Mouse (Mus musculus): ENCODE measurements around the gene Klf2. TPM values are rescaled to one million over a fixed set of nuclear protein-coding genes. Genes with fewer than 3 reads are reported as not detected.

Gene Klf2
- total RNA-seq, 4 experiments from 2014 or later = 10.9 to 16.5 (median 13.2) TPM

- no peak for DNase-seq (ENCODE audit: low spot score in 2 of 2)
Measured at GRCm38 (mm10) chr8:72333429-72334143, 14.8 kb downstream of the Klf2 start.

DNA sequence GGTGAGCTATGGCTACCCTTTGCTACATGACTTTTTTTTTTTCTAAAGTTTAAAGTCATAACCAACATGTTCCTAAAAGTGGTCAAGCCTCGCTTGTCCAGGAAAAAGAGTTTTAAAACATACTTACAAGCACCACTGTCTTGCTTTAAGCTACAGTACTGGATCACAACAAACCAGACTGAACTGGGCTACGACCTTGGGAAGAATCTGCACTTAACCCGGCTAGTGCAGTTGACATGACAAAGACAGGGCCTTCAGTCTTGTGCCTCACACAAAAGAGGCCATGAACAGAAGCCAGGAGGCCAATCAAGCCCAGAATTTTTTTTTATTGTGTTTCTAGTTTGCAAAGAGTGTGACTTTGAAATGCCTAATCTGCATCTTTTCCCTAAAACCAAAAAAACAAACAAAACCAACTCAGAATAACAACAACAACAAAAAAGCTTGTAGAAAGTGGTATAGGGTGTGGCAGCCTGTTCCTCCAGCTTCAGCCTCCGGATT lies 15.4 kb downstream of the Klf2 start:
- no peak for DNase-seq (ENCODE audit: low spot score in 2 of 2)

GRCm38 (mm10) chr8:72336273-72336672 lies 17.4 kb downstream of the Klf2 start:
- DNase-seq (ENCODE audit: low spot score in 2 of 2) = no peak

DNA sequence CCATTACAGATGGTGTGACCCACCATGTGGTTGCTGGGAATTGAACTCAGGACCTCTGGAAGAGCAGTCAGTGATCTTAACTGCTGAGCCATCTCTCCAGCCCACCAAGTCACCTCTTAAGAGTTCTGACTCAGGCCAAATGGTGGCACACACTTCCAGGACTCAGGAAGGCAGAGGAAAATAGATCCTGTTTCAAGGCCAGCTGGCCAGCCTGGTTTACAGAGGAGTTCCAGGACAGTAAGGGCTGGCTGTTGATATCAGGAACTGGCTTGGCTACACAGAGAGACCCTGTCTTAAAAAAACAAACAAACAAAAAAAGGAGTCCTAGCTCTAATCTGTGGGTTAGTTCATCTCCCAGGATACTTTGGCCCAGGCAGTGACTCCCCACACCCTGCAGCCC lies 18.2 kb downstream of the Klf2 start:
- DNase-seq (ENCODE audit: low spot score in 2 of 2) = no peak

GRCm38 (mm10) chr8:72342556-72343300 lies 23.9 kb downstream of the Klf2 start:
- DNase-seq (ENCODE audit: low spot score in 2 of 2) = no peak

- DNase-seq (ENCODE audit: low spot score in 2 of 2) = no peak
Measured at GRCm38 (mm10) chr8:72343725-72344124, 24.9 kb downstream of the Klf2 start.

DNA sequence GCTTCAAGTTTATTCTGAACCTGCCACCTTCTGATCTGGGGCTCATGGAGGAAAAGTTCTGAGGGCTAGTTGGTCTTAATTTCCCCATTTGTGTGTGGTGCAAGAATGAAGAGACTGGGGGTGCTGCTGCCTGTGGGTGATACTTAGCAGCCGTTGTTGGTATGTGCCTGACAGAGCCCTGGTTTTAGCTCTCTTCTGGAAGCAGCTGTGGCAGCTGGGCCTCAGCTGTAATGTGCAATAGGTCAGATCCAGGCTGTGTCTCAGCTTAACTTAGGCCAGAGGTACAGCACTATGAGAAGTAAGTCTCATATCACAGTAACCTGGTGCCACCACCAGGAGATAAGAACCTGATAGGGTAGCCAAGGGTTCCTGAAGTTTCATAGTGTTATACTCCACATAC lies 28.7 kb downstream of the Klf2 start:
- no peak for DNase-seq (ENCODE audit: low spot score in 2 of 2)

DNA sequence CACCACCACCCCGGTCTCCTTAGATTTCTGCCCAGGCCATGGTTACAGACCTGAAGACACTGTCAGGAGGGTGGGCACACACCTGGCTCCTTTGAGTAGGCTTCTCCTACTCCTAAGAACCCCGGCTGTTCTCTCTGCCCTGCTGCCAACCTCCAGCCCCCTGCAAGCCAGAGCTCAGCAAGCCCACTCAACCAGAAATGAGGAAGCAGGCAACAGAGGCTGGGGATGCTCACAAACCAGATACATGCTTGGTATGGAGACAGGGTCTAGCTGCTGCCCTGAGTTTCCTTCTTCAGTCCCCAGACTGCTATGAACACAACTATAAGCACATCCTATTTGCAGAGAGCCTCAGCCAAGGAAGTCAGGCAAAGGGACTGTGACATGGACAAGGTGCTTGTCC lies 29.3 kb downstream of the Klf2 start:
- DNase-seq (ENCODE audit: low spot score in 2 of 2) = no peak

DNA sequence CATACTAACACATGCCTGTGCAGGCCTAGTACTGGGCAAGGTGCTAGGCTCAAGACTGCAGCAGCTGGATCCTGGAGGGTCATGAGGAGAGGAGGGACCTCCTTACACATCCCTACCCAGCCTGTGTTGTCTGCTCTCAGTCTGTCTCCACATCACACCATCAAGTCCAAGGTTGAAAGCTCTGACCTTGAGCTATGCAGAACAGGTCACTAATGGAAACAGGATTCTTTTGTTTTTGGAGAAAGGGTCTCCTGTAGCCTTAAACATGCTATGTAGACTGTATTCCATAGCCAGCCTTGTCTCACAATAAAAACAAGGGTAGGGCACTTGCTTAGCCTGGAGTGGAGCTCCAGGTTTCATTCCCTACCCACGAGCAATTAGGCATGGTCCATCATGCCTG lies 30.1 kb downstream of the Klf2 start:
- no peak for DNase-seq (ENCODE audit: low spot score in 2 of 2)

GRCm38 (mm10) chr8:72349838-72350237 lies 31.0 kb downstream of the Klf2 start:
- DNase-seq (ENCODE audit: low spot score in 2 of 2) = no peak

- DNase-seq (ENCODE audit: low spot score in 2 of 2) = no peak
Measured at GRCm38 (mm10) chr8:72350727-72351126, 31.9 kb downstream of the Klf2 start.

DNA sequence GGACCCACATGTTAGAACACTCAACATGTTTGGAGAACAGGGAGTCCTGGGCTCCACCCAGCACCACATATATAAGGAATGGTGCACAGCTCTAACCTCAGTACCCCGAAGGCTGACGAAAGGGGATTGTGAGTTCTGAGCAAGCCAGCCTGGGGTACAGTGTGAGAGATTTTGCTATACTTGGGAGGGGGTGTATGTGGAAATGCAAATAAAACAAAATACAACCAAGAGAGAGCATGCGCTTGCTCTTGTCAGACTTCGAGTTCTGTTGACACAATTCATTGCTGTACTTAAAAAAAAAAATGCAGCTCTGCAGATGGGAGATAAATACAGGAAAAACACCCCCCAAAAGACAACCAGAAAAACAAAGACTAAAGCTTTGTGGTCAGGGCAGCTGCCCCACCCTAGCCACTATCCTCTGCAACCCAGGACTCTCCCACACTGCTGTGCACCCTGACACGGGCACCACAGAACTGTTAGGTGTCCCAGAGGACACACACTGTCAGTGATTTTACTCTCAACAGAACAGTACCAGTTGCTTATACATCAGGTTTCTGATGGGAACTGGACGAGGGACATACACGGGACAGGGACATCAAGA lies 32.7 kb downstream of the Klf2 start:
- DNase-seq (ENCODE audit: low spot score in 2 of 2) = no peak

DNA sequence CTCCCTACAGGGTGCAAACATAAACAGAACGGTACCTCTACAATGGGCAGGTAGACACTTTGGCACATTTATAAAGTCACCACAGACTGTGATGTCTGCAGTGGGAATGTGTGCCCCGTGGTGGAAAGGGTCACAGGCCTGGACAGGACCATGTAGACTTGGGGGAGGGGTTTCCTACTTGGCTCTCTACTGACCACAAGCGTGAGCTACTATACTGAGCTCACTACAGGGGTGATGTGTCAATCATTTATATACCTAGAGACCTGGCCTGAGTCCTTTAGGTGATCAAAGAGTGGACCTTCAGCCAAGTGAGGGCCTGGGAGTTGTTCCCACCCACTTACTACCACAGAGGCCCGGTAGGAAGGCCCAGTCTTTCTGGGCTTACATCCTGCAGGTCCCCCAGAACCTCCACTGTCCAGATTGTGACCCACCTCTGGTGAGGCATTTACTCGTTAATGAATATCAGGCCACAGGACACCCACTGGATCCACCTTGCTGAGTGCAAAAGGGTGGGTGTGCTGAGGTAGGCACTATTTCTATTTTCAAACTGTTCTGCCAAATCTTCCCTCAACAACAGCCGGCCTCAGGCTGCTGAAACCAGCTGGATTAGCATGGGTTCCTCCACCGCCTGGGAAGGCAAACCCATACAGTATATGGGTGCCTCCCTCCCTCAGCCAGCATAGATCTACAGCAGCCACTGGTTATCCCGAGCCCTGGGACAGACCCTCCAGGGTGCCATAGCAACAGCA lies 34.3 kb downstream of the Klf2 start:
- no peak for DNase-seq (ENCODE audit: low spot score in 2 of 2)

- DNase-seq (ENCODE audit: low spot score in 2 of 2) = no peak
Measured at GRCm38 (mm10) chr8:72353700-72354045, 34.8 kb downstream of the Klf2 start.

GRCm38 (mm10) chr8:72354272-72354671 lies 35.4 kb downstream of the Klf2 start:
- peak in 1 of 2 experiments; percentile 33 for DNase-seq (ENCODE audit: low spot score in 2 of 2)

- no peak for DNase-seq (ENCODE audit: low spot score in 2 of 2)
Measured at GRCm38 (mm10) chr8:72356593-72356992, 37.8 kb downstream of the Klf2 start.

GRCm38 (mm10) chr8:72360162-72360561 lies 41.3 kb downstream of the Klf2 start:
- no peak for DNase-seq (ENCODE audit: low spot score in 2 of 2)

GRCm38 (mm10) chr8:72362754-72363153 lies 43.9 kb downstream of the Klf2 start:
- DNase-seq (ENCODE audit: low spot score in 2 of 2) = no peak

DNA sequence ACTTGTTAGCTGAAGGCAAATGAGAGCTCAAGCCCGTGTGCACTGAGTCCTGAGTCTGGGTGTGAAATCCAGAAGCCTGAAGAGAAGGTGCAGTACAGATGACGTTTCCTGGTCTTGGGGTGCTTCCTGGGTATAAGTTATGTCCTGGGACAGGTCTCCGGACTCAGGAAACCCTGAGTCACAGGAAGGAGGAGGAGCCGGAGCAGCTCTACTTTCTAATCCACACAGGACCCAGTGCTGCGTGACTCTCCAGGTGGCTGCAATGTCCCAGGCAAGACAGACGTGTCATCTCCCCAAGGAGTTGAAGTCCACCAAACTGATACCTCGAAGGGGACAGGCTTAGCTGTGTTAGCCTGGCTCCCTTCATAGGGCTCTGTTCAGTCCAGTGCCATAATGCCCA lies 44.6 kb downstream of the Klf2 start:
- no peak for DNase-seq (ENCODE audit: low spot score in 2 of 2)

- DNase-seq (ENCODE audit: low spot score in 2 of 2) = no peak
Measured at GRCm38 (mm10) chr8:72365016-72365415, 46.2 kb downstream of the Klf2 start.

GRCm38 (mm10) chr8:72365826-72366225 lies 47.0 kb downstream of the Klf2 start:
- DNase-seq (ENCODE audit: low spot score in 2 of 2) = peak; percentile 37 to 58

- DNase-seq (ENCODE audit: low spot score in 2 of 2) = no peak
Measured at GRCm38 (mm10) chr8:72366435-72366834, 47.6 kb downstream of the Klf2 start.
